Mouse (Mus musculus) brain, embryonic 14.5 days (tissue): ENCODE results near the gene Cyp2t4.

Source experiments
- CTCF ChIP-seq: fragments of 200-500 bp; IDR thresholded peaks from 2 replicates; pipeline ENCODE4 v1.5.1; 2012; ENCODE audit warnings: inconsistent platforms, mild to moderate bottlenecking, moderate library complexity, borderline replicate concordance; ENCODE audit not compliant: insufficient read depth, insufficient read length; ENCODE audit errors: extremely low read depth
- POLR2A ChIP-seq: fragments of 200-500 bp; IDR thresholded peaks from 2 replicates; pipeline ENCODE4 v1.6.1; 2012; ENCODE audit warnings: mild to moderate bottlenecking, inconsistent platforms, borderline replicate concordance; ENCODE audit not compliant: poor library complexity, insufficient read depth, insufficient read length, severe bottlenecking; ENCODE audit errors: extremely low read depth

DNA sequence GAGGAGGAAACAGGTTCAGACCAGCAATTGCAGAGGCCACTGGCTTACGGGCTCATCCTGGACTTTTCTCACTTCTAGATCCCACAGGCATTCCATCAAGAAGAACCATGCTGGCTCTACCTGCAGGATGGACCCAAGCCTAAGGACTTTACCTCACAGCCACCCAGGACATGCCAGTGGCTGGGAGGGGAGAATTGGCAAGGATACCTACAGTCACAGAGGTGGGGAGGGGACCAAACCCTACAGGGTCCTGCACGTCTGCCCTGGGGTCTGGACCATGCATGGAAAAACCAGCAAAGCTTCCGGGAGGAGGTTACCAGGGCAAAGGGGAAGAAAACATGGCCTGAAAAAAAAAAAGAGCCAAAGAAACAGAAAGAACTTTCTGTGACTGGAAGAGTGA lies 17.5 kb downstream of the Cyp2t4 start:
- TF ChIP-seq CTCF (no peak), POLR2A (no peak)
